Mouse (Mus musculus) CD4-positive, CD25-positive, alpha-beta regulatory T cell, adult 2 months (primary cell): ENCODE results near the gene Gm436.

Source experiments
- DNase-seq: peaks from one replicate; pipeline ENCODE4 v3.0.0-alpha.2; 2012; ENCODE audit warnings: low read depth, low spot score

Gene Gm436

DNA sequence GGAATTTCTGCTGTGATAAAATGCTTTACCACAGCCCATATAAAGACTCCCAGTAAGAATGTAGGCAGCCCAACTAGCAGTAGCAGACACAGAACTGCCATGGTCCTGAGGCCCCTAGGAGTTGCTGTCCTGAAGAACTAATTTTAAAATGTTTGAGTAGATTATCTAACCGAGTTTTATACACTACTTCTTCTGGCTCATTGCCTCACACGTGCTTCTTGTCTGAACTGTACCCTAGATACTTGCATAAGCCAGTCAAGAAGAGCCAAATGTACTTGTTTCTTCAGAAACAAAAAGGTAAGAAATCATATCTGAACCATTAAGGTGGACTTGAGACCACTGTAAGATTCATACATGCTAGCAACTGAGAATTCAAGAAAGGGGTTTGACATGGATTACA is at the start of gene Gm436:
Gene Gm436 (minus strand): TSS at position 101 of the 400 bp plus-strand sequence.
- DNase-seq = no peak

GRCm38 (mm10) chr4:144721304-144721703 is 35.1 kb upstream of the Gm436 start, which contains the start of gene Gm13178:
TSS of gene Gm13178 (minus strand) at chr4:144721404.
- no peak for DNase-seq

DNA sequence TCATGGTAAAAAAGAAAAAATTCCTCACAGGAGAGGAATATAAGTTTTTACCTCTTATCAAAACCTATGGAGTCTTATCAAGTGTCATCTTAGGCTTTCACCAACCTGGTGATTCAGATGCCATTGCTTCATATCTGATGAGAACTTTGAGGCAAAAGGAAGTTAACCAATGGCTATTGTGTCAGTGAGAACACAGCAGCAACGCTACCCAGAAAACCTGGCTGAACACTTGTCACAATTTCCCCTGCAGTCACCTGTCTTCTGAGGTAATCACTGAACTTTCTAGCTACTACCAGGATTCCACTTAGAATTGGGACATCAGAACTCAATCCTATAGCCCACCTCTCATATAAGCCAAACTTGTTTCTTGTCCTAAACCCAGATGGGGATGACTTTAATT is 33.5 kb upstream of the Gm436 start:
- DNase-seq = no peak

- no peak for DNase-seq
Measured at GRCm38 (mm10) chr4:144718288-144718687, 32.1 kb upstream of the Gm436 start.

DNA sequence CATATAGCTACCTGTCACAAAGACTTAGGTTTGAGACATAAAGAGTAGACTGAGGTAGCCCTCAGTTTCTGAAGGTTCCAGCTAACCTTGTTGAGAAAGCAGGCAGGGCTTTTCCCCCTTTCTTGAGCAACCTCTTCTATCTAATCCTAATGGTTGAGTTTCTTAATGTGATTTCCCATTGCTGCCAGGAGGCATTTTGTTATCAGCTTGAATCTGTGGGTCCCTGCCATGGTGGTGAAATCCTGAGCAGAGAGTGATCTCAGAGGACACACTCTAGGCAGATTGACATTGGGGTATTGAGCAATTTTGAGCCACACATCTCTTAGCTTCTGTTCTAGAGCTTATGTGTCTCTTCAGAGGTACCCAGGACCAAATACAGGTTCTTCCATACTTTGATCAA is 47.9 kb downstream of the Gm436 start:
- no peak for DNase-seq
